Mouse (Mus musculus) midbrain, embryonic 15.5 days (tissue): ENCODE measurements around the gene Upf1. TPM values are rescaled to one million over a fixed set of nuclear protein-coding genes. Genes with fewer than 3 reads are reported as not detected.

ENCODE experiments used
- ATAC-seq: fragments of 200-750 bp; cut with Nextera tagmentation; replicated peaks from 2 replicates; pipeline ENCODE4 v1.8.0; 2017; ENCODE audit warnings: moderate TSS enrichment
- H3K27ac ChIP-seq: fragments of 300-500 bp; sonication (generic); 2 replicates; pipeline ENCODE4 v1.5.1; 2015; ENCODE audit warnings: mild to moderate bottlenecking, inconsistent platforms
- H3K27me3 ChIP-seq: fragments of 300-500 bp; sonication (generic); replicated peaks from 2 replicates; pipeline ENCODE4 v1.6.1; 2015; ENCODE audit warnings: inconsistent platforms
- H3K36me3 ChIP-seq: fragments of 300-500 bp; sonication (generic); replicated peaks from 2 replicates; pipeline ENCODE4 v1.6.1; 2015; ENCODE audit warnings: inconsistent platforms
- H3K4me1 ChIP-seq: fragments of 300-500 bp; sonication (generic); 2 replicates; pipeline ENCODE4 v1.6.1; 2015; ENCODE audit warnings: inconsistent platforms
- H3K4me2 ChIP-seq: fragments of 300-500 bp; sonication (generic); 2 replicates; pipeline ENCODE4 v1.6.1; 2015; ENCODE audit warnings: inconsistent platforms, mild to moderate bottlenecking, moderate library complexity
- H3K4me3 ChIP-seq: fragments of 300-500 bp; sonication (generic); 2 replicates; pipeline ENCODE4 v1.5.1; 2015; ENCODE audit warnings: mild to moderate bottlenecking, inconsistent platforms
- H3K9ac ChIP-seq: fragments of 300-500 bp; sonication (generic); 2 replicates; pipeline ENCODE4 v1.6.1; 2015; ENCODE audit warnings: mild to moderate bottlenecking, inconsistent platforms
- H3K9me3 ChIP-seq: fragments of 300-500 bp; sonication (generic); 2 replicates; pipeline ENCODE4 v1.6.1; 2016; ENCODE audit warnings: inconsistent platforms
- WGBS: fragments of 180-500 bp; shearing (Covaris S2); methylation state at CpG from one replicate; pipeline ENCODE4 v1.1.7; 2015; ENCODE audit warnings: mixed read lengths; 5-methylcytosine and 5-hydroxymethylcytosine counted together
- polyA plus RNA-seq: library from polyadenylated mRNA; unstranded; fragments of >200 nt; fragmentation: Nextera tagmentation; extraction: Ambion mirVana; gene quantifications from 2 replicates; pipeline ENCODE4 v1.2.1, GENCODE M21; 2015

Gene Upf1
- polyA plus RNA-seq, 1 experiment from 2014 or later = 15.1 TPM

- Histone ChIP-seq H3K4me2 (peak within 1 kb of the TSS; percentile 90), H3K4me1 (peaks cover 18% of the 10 kb centered on the region), H3K36me3 (peaks cover 15% of the 10 kb centered on the region; the same call in 1 of the 2 replicates), H3K9ac (peak within 1 kb of the TSS; percentile 82), H3K9me3 (no peaks in the 10 kb centered on the region), H3K27me3 (no peaks in the 10 kb centered on the region), H3K27ac (peak within 1 kb of the TSS; percentile 69), H3K4me3 (peak within 1 kb of the TSS; percentile 80)
- under 1% methylated on average over 36 of the region's 36 CpGs for WGBS
- peak; percentile 85 for ATAC-seq
Measured at GRCm38 (mm10) chr8:70282603-70283135, 70.4 kb downstream of the Upf1 start, which contains the start of gene Homer3. Homer3 (plus strand) TSS chr8:70282827.

Other genes starting within 250 kb of the Upf1 start
- gene Ncan, start 232.4 kb downstream of the Upf1 start, polyA plus RNA-seq = 186 and 193 TPM in 2 replicates
- 36.7 and 39.1 TPM in 2 replicates for gene Nr2c2ap, start 221.9 kb downstream of the Upf1 start, polyA plus RNA-seq
- gene Rfxank, start 214.1 kb downstream of the Upf1 start, polyA plus RNA-seq = 13.4 and 14.2 TPM in 2 replicates
- 59.1 and 64.8 TPM in 2 replicates for gene Borcs8, start 213.8 kb downstream of the Upf1 start, polyA plus RNA-seq
- 0.37 and 0.56 TPM in 2 replicates for gene Mef2b, start 213.6 kb downstream of the Upf1 start, polyA plus RNA-seq
- gene Tmem161a, start 180.9 kb downstream of the Upf1 start, polyA plus RNA-seq = 60.9 and 62.0 TPM in 2 replicates
- 8.7 and 10.9 TPM in 2 replicates for gene Slc25a42, start 141.0 kb downstream of the Upf1 start, polyA plus RNA-seq
- gene Sugp2, start 119.1 kb downstream of the Upf1 start, polyA plus RNA-seq = 102 and 109 TPM in 2 replicates
- 117 and 118 TPM in 2 replicates for gene Armc6, start 118.8 kb downstream of the Upf1 start, polyA plus RNA-seq
- gene Homer3, start 70.5 kb downstream of the Upf1 start, polyA plus RNA-seq = 37.9 and 41.2 TPM in 2 replicates
- 44.5 and 48.0 TPM in 2 replicates for gene Ddx49, start 50.8 kb downstream of the Upf1 start, polyA plus RNA-seq
- 299 and 322 TPM in 2 replicates for gene Cope, start 50.8 kb downstream of the Upf1 start, polyA plus RNA-seq
- 38.2 and 40.1 TPM in 2 replicates for gene Cers1, start 37.5 kb downstream of the Upf1 start, polyA plus RNA-seq
- gene Gdf1, start 23.5 kb downstream of the Upf1 start, polyA plus RNA-seq = 5.3 and 7.4 TPM in 2 replicates
- gene Comp, start 20.3 kb upstream of the Upf1 start, polyA plus RNA-seq = 0.50 and 0.57 TPM in 2 replicates
- gene Crtc1, start 86.3 kb upstream of the Upf1 start, polyA plus RNA-seq = 57.2 and 58.7 TPM in 2 replicates
- 31.0 and 31.4 TPM in 2 replicates for gene Klhl26, start 123.7 kb upstream of the Upf1 start, polyA plus RNA-seq
- 123 and 141 TPM in 2 replicates for gene Tmem59l, start 134.1 kb upstream of the Upf1 start, polyA plus RNA-seq
- 2.4 and 2.9 TPM in 2 replicates for gene Crlf1, start 139.9 kb upstream of the Upf1 start, polyA plus RNA-seq
- 164 and 169 TPM in 2 replicates for gene Rex1bd, start 153.5 kb upstream of the Upf1 start, polyA plus RNA-seq
- gene Uba52, start 157.5 kb upstream of the Upf1 start, polyA plus RNA-seq = 587 and 620 TPM in 2 replicates
- 450 and 462 TPM in 2 replicates for gene Fkbp8, start 174.4 kb upstream of the Upf1 start, polyA plus RNA-seq
- 46.4 and 51.7 TPM in 2 replicates for gene Kxd1, start 174.7 kb upstream of the Upf1 start, polyA plus RNA-seq
- 18.6 and 19.9 TPM in 2 replicates for gene Ell, start 186.2 kb upstream of the Upf1 start, polyA plus RNA-seq
- gene Isyna1, start 241.1 kb upstream of the Upf1 start, polyA plus RNA-seq = 175 and 176 TPM in 2 replicates